Mouse (Mus musculus) heart, adult 18-20 months (tissue): Measurements from ENCODE around the gene Foxj2. TPM values are rescaled to one million over a fixed set of nuclear protein-coding genes. Genes with fewer than 3 reads are reported as not detected.
A peak's percentile ranks its signal among the peaks of the same experiment; 100 is the strongest.

ENCODE experiments used
- DNase-seq, 2 experiments: peaks; one replicate each; pipeline ENCODE4 v3.0.0; 2021 to 2022; ENCODE audit warnings: mixed read lengths in 1 of 2
- microRNA-seq, 2 experiments: library from miRNA; unstranded; fragments of <30 nt; microRNA quantifications; one replicate each; pipeline ENCODE4 v1.2.0; 2022
- total RNA-seq, 2 experiments: library from RNA; stranded (reverse); gene quantifications; 2 replicates each; pipeline ENCODE4 v1.2.3; 2021

The Foxj2 gene
- total RNA-seq, 2 experiments from 2014 or later, result 31.7 to 33.5 TPM

- peak; percentile 97 to 99 for DNase-seq
These were observed 54.4 kb downstream of the Foxj2 start, which contains the start of gene Necap1 for GRCm38 (mm10) chr6:122873871-122874719. Gene Necap1 (plus strand): TSS chr6:122874474.

- DNase-seq, result no peak
These were observed 55.1 kb downstream of the Foxj2 start for GRCm38 (mm10) chr6:122874720-122875389.

GRCm38 (mm10) chr6:122879141-122879735, 59.5 kb downstream of the Foxj2 start:
- no peak for DNase-seq

- no peak for DNase-seq
These were observed 60.2 kb downstream of the Foxj2 start for GRCm38 (mm10) chr6:122879781-122880505.

GRCm38 (mm10) chr6:122881287-122881686, 61.6 kb downstream of the Foxj2 start:
- no peak for DNase-seq

- DNase-seq, result no peak
These were observed 63.9 kb downstream of the Foxj2 start for GRCm38 (mm10) chr6:122883603-122884002.

- DNase-seq, result no peak
These were observed 69.9 kb downstream of the Foxj2 start for GRCm38 (mm10) chr6:122889599-122889998.

- DNase-seq, result peak; percentile 50 to 82
These were observed 72.8 kb downstream of the Foxj2 start for GRCm38 (mm10) chr6:122892442-122893049.

Small RNA genes within 50 kb of the gene (microRNA-seq; reads per million reads assigned to microRNA genes)
- gene Mir7231, result 0 to 0.27 reads per million in 2 experiments

Other genes with a start within 250 kb of the Foxj2 start
- 1 to 10 TPM; 4.5 to 5.1 TPM for gene Apobec1, start 217.5 kb upstream of the Foxj2 start, total RNA-seq
- not detected for gene Gdf3, start 209.8 kb upstream of the Foxj2 start, total RNA-seq
- gene Dppa3, start 193.5 kb upstream of the Foxj2 start, total RNA-seq, result not detected
- gene Nanog, start 112.4 kb upstream of the Foxj2 start, total RNA-seq, result not detected
- gene Slc2a3, start 18.3 kb upstream of the Foxj2 start, total RNA-seq, result 1 to 10 TPM; 2.7 to 3.5 TPM
- gene C3ar1, start 36.2 kb downstream of the Foxj2 start, total RNA-seq, result 1 to 10 TPM; 1.3 to 1.6 TPM
- gene Necap1, start 54.6 kb downstream of the Foxj2 start, total RNA-seq, result 10 to 100 TPM; 20.7 to 24.3 TPM
- gene Clec4a1, start 101.9 kb downstream of the Foxj2 start, total RNA-seq, result 1 to 10 TPM; 4.0 to 4.1 TPM
- gene Clec4a3, start 132.6 kb downstream of the Foxj2 start, total RNA-seq, result 1 to 10 TPM; 3.0 to 4.3 TPM
- not detected for gene Clec4a4, start 170.5 kb downstream of the Foxj2 start, total RNA-seq
- gene Clec4b1, start 230.0 kb downstream of the Foxj2 start, total RNA-seq, result not detected